Mouse (Mus musculus) embryonic fibroblast, embryonic 13.5 days (primary cell): ENCODE measurements around the gene Eea1. TPM values are rescaled to one million over a fixed set of nuclear protein-coding genes. Genes with fewer than 3 reads are reported as not detected.

Experiments
- H3K27ac ChIP-seq: 2 replicates; pipeline ENCODE4 v1.5.1; 2012; ENCODE audit warnings: low read length, control low read depth, inconsistent platforms; ENCODE audit not compliant: insufficient read depth
- H3K4me1 ChIP-seq: 2 replicates; pipeline ENCODE4 v1.6.1; 2011; ENCODE audit warnings: low read length; ENCODE audit not compliant: control insufficient read depth, insufficient read depth
- H3K4me3 ChIP-seq: 2 replicates; pipeline ENCODE4 v1.5.1; 2011; ENCODE audit warnings: mild to moderate bottlenecking, control low read depth, low read length; ENCODE audit not compliant: insufficient read depth
- CTCF ChIP-seq: IDR thresholded peaks from 2 replicates; pipeline ENCODE4 v1.5.1; 2011; ENCODE audit warnings: mild to moderate bottlenecking, control low read depth, low read length, moderate library complexity, borderline replicate concordance; ENCODE audit not compliant: insufficient read depth
- POLR2A ChIP-seq: IDR thresholded peaks from 2 replicates; pipeline ENCODE4 v1.6.1; 2011; ENCODE audit warnings: low read depth, mild to moderate bottlenecking, control low read depth, low read length, moderate library complexity
- polyA plus RNA-seq: library from polyadenylated mRNA; stranded (reverse); fragments of >200 nt; gene quantifications from 2 replicates; pipeline ENCODE4 v1.2.4, GENCODE M21; 2011; ENCODE audit warnings: low read depth; ENCODE audit not compliant: missing spikeins, insufficient read length

Gene Eea1
- polyA plus RNA-seq, 1 experiment, result 35.3 TPM

GRCm38 (mm10) chr10:95945086-95945485 is 4.6 kb downstream of the Eea1 start:
- peak overlapping the region; percentile 57; the same call in 1 of the 2 replicates for H3K27ac ChIP-seq
- no peak overlapping the region for H3K4me3 ChIP-seq
- TF ChIP-seq CTCF, result no peak
- H3K4me1 ChIP-seq, result no peaks in the 10 kb centered on the region

GRCm38 (mm10) chr10:95949410-95949809 is 9.0 kb downstream of the Eea1 start:
- TF ChIP-seq POLR2A, result no peak
- Histone ChIP-seq H3K4me3 (no peak overlapping the region), H3K27ac (no peak overlapping the region)

GRCm38 (mm10) chr10:95950194-95950593 is 9.7 kb downstream of the Eea1 start:
- Histone ChIP-seq H3K4me1 (no peaks in the 10 kb centered on the region), H3K27ac (no peak overlapping the region), H3K4me3 (no peak overlapping the region)
- TF ChIP-seq CTCF (no peak), POLR2A (no peak)

More at GRCm38 (mm10) chr10:95949410-95949809, 9.0 kb downstream of the Eea1 start:
- H3K4me1 ChIP-seq, result no peaks in the 10 kb centered on the region

- TF ChIP-seq POLR2A, result no peak
- no peak for TF ChIP-seq CTCF
- no peaks in the 10 kb centered on the region for H3K4me1 ChIP-seq
- H3K4me3 ChIP-seq, result no peak overlapping the region
- H3K27ac ChIP-seq, result no peak overlapping the region
Observed at GRCm38 (mm10) chr10:95950797-95951196, 10.3 kb downstream of the Eea1 start.

- no peaks in the 10 kb centered on the region for H3K4me1 ChIP-seq
- H3K27ac ChIP-seq, result no peak overlapping the region
- no peak overlapping the region for H3K4me3 ChIP-seq
- no peak for TF ChIP-seq POLR2A
- no peak for TF ChIP-seq CTCF
Observed at GRCm38 (mm10) chr10:95951346-95951745, 10.9 kb downstream of the Eea1 start.

GRCm38 (mm10) chr10:95956629-95957028 is 16.2 kb downstream of the Eea1 start:
- Histone ChIP-seq H3K4me3 (no peak overlapping the region), H3K27ac (no peak overlapping the region), H3K4me1 (no peaks in the 10 kb centered on the region)
- TF ChIP-seq POLR2A (no peak), CTCF (no peak)

GRCm38 (mm10) chr10:95957574-95957973 is 17.1 kb downstream of the Eea1 start:
- Histone ChIP-seq H3K27ac (no peak overlapping the region), H3K4me1 (no peaks in the 10 kb centered on the region), H3K4me3 (no peak overlapping the region)
- TF ChIP-seq POLR2A, result no peak
- TF ChIP-seq CTCF, result no peak

GRCm38 (mm10) chr10:95964679-95965078 is 24.2 kb downstream of the Eea1 start:
- no peak overlapping the region for H3K4me3 ChIP-seq
- no peak overlapping the region for H3K27ac ChIP-seq
- H3K4me1 ChIP-seq, result no peaks in the 10 kb centered on the region
- TF ChIP-seq CTCF (no peak), POLR2A (no peak)

GRCm38 (mm10) chr10:95969694-95970093 is 29.2 kb downstream of the Eea1 start:
- H3K27ac ChIP-seq, result no peak overlapping the region
- TF ChIP-seq CTCF (no peak), POLR2A (no peak)
- no peak overlapping the region for H3K4me3 ChIP-seq
- H3K4me1 ChIP-seq, result no peaks in the 10 kb centered on the region; the same call in 1 of the 2 replicates

GRCm38 (mm10) chr10:95970744-95971212 is 30.3 kb downstream of the Eea1 start:
- TF ChIP-seq CTCF (no peak), POLR2A (no peak)
- H3K27ac ChIP-seq, result no peak overlapping the region
- H3K4me3 ChIP-seq, result no peak overlapping the region
- H3K4me1 ChIP-seq, result no peaks in the 10 kb centered on the region; the same call in 1 of the 2 replicates

GRCm38 (mm10) chr10:95971341-95971740 is 30.9 kb downstream of the Eea1 start:
- TF ChIP-seq CTCF, result no peak
- TF ChIP-seq POLR2A, result no peak
- Histone ChIP-seq H3K27ac (no peak overlapping the region), H3K4me1 (no peaks in the 10 kb centered on the region; the same call in 1 of the 2 replicates), H3K4me3 (no peak overlapping the region)
